Mouse (Mus musculus) CH12.LX (cell line): ENCODE measurements around the gene Becn1. TPM values are rescaled to one million over a fixed set of nuclear protein-coding genes. Genes with fewer than 3 reads are reported as not detected.

Experiments used
- DNase-seq: peaks from one replicate; pipeline ENCODE4 v3.0.0-alpha.2; 2013; ENCODE audit errors: extremely low read depth
- H3K27ac ChIP-seq: 2 replicates; pipeline ENCODE4 v1.5.1; 2012; ENCODE audit warnings: low read depth, mild to moderate bottlenecking, control low read depth, moderate library complexity; ENCODE audit not compliant: insufficient read depth
- H3K27me3 ChIP-seq: replicated peaks from 2 replicates; pipeline ENCODE3; 2012; ENCODE audit warnings: inconsistent platforms
- H3K36me3 ChIP-seq, 2 experiments: replicated peaks in 1 of 2; 2 replicates each; pipeline versions ENCODE3 to v1.6.1; 2012; ENCODE audit warnings: inconsistent platforms in 1 of 2, low read length in 1 of 2, mild to moderate bottlenecking in 1 of 2, mixed read lengths in 1 of 2, moderate library complexity in 1 of 2; ENCODE audit not compliant: control insufficient read depth in 1 of 2, insufficient read depth in 1 of 2
- H3K4me1 ChIP-seq, 2 experiments: 2 replicates each; pipeline ENCODE4 v1.6.1; 2012; ENCODE audit warnings: inconsistent platforms in 1 of 2, moderate library complexity in 1 of 2; ENCODE audit not compliant: insufficient read depth in 2 of 2, control insufficient read depth in 1 of 2
- H3K4me2 ChIP-seq: 2 replicates; pipeline ENCODE4 v1.6.1; 2012; ENCODE audit warnings: low read depth, mild to moderate bottlenecking, control low read depth; ENCODE audit not compliant: poor library complexity, insufficient read depth, severe bottlenecking
- H3K4me3 ChIP-seq, 3 experiments: fragments of 150-350 bp in 1 of 3; sonication (generic) in 1 of 3; replicated peaks in 1 of 3; 2 replicates each; pipeline versions ENCODE3 to v1.5.1; 2011 to 2012; ENCODE audit warnings: low read depth in 2 of 3, low read length in 2 of 3, mild to moderate bottlenecking in 2 of 3, moderate library complexity in 2 of 3, control low read depth in 1 of 3, improper control_type of control experiment in 1 of 3, inconsistent platforms in 1 of 3, mixed read lengths in 1 of 3; ENCODE audit not compliant: poor library complexity in 1 of 3
- H3K79me2 ChIP-seq: replicated peaks from 2 replicates; pipeline ENCODE4 v1.6.1; 2012; ENCODE audit warnings: mild to moderate bottlenecking, moderate library complexity; ENCODE audit not compliant: control insufficient read depth, poor library complexity, insufficient read depth, severe bottlenecking; ENCODE audit errors: extremely low read depth
- H3K9ac ChIP-seq: 2 replicates; pipeline ENCODE4 v1.6.1; 2012; ENCODE audit warnings: low read depth, mild to moderate bottlenecking, control low read depth, moderate library complexity; ENCODE audit not compliant: insufficient read depth
- H3K9me3 ChIP-seq: replicated peaks from 2 replicates; pipeline ENCODE3; 2012; ENCODE audit warnings: low read length, inconsistent platforms, mixed read lengths
- BHLHE40 ChIP-seq: IDR thresholded peaks from 2 replicates; pipeline ENCODE4 v1.6.1; 2011; ENCODE audit warnings: mild to moderate bottlenecking, low read depth, low read length, improper control_type of control experiment
- CHD1 ChIP-seq: IDR thresholded peaks from 2 replicates; pipeline ENCODE4 v1.6.1; 2012; ENCODE audit warnings: low read depth, low read length, improper control_type of control experiment, inconsistent platforms
- CHD2 ChIP-seq: IDR thresholded peaks from 2 replicates; pipeline ENCODE4 v1.6.1; 2011; ENCODE audit warnings: low read length, improper control_type of control experiment
- CTCF ChIP-seq, 2 experiments: IDR thresholded peaks in 1 of 2; conservative IDR thresholded peaks in 1 of 2; 2 replicates each; pipeline ENCODE4 v1.5.1; 2011 to 2012; ENCODE audit warnings: low read depth in 2 of 2, low read length in 2 of 2, improper control_type of control experiment in 1 of 2, inconsistent platforms in 1 of 2, mild to moderate bottlenecking in 1 of 2, moderate library complexity in 1 of 2
- E2F4 ChIP-seq: IDR thresholded peaks from 2 replicates; pipeline ENCODE4 v1.6.1; 2011; ENCODE audit warnings: low read depth, low read length, improper control_type of control experiment; ENCODE audit not compliant: insufficient replicate concordance
- ELF1 ChIP-seq: IDR thresholded peaks from 2 replicates; pipeline ENCODE4 v1.6.1; 2014; ENCODE audit warnings: low read depth, mild to moderate bottlenecking, inconsistent platforms, low read length, improper control_type of control experiment
- EP300 ChIP-seq: IDR thresholded peaks from 2 replicates; pipeline ENCODE4 v1.6.1; 2011; ENCODE audit warnings: low read length, improper control_type of control experiment
- ETS1 ChIP-seq: conservative IDR thresholded peaks from 2 replicates; pipeline ENCODE4 v1.6.1; 2012; ENCODE audit warnings: low read depth, mild to moderate bottlenecking, inconsistent platforms, low read length, improper control_type of control experiment, moderate library complexity
- GABPA ChIP-seq: IDR thresholded peaks from 2 replicates; pipeline ENCODE4 v1.6.1; 2012; ENCODE audit warnings: low read depth, low read length, improper control_type of control experiment, inconsistent platforms; ENCODE audit not compliant: insufficient replicate concordance
- HCFC1 ChIP-seq: IDR thresholded peaks from 2 replicates; pipeline ENCODE4 v1.6.1; 2012; ENCODE audit warnings: low read depth, mild to moderate bottlenecking, inconsistent platforms, low read length, improper control_type of control experiment
- IRF4 ChIP-seq: IDR thresholded peaks from 2 replicates; pipeline ENCODE4 v1.6.1; 2014; ENCODE audit warnings: low read depth, mild to moderate bottlenecking, inconsistent platforms, low read length, improper control_type of control experiment
- JUN ChIP-seq: IDR thresholded peaks from 2 replicates; pipeline ENCODE4 v1.6.1; 2011; ENCODE audit warnings: low read depth, mild to moderate bottlenecking, low read length, improper control_type of control experiment, moderate library complexity; ENCODE audit not compliant: insufficient read depth
- JUND ChIP-seq: conservative IDR thresholded peaks from 2 replicates; pipeline ENCODE4 v1.6.1; 2011; ENCODE audit warnings: low read depth, low read length, improper control_type of control experiment
- KAT2A ChIP-seq: IDR thresholded peaks from 2 replicates; pipeline ENCODE4 v1.6.1; 2012; ENCODE audit warnings: low read length, improper control_type of control experiment, inconsistent platforms; ENCODE audit not compliant: insufficient replicate concordance
- MAX ChIP-seq: IDR thresholded peaks from 2 replicates; pipeline ENCODE4 v1.6.1; 2011; ENCODE audit warnings: low read length, improper control_type of control experiment
- MAZ ChIP-seq: IDR thresholded peaks from 2 replicates; pipeline ENCODE4 v1.6.1; 2012; ENCODE audit warnings: low read depth, mild to moderate bottlenecking, inconsistent platforms, low read length, improper control_type of control experiment, moderate library complexity
- MXI1 ChIP-seq: IDR thresholded peaks from 2 replicates; pipeline ENCODE4 v1.6.1; 2011; ENCODE audit warnings: mild to moderate bottlenecking, low read depth, low read length, improper control_type of control experiment
- MYC ChIP-seq: IDR thresholded peaks from 2 replicates; pipeline ENCODE4 v1.6.1; 2011; ENCODE audit warnings: low read depth, mild to moderate bottlenecking, improper control_type of control experiment, low read length
- NRF1 ChIP-seq: IDR thresholded peaks from 2 replicates; pipeline ENCODE4 v1.6.1; 2014; ENCODE audit warnings: low read depth, mild to moderate bottlenecking, inconsistent platforms, low read length, improper control_type of control experiment, moderate library complexity
- PAX5 ChIP-seq: IDR thresholded peaks from 2 replicates; pipeline ENCODE4 v1.6.1; 2012; ENCODE audit warnings: low read length, inconsistent platforms, mixed read lengths
- RCOR1 ChIP-seq: conservative IDR thresholded peaks from 2 replicates; pipeline ENCODE4 v1.6.1; 2012; ENCODE audit warnings: low read depth, mild to moderate bottlenecking, inconsistent platforms, low read length, improper control_type of control experiment
- SIN3A ChIP-seq: IDR thresholded peaks from 2 replicates; pipeline ENCODE4 v1.6.1; 2012; ENCODE audit warnings: low read length, improper control_type of control experiment, inconsistent platforms
- TBP ChIP-seq: conservative IDR thresholded peaks from 2 replicates; pipeline ENCODE4 v1.6.1; 2011; ENCODE audit warnings: low read depth, low read length, improper control_type of control experiment
- UBTF ChIP-seq: IDR thresholded peaks from 2 replicates; pipeline ENCODE4 v1.6.1; 2012; ENCODE audit warnings: low read depth, mild to moderate bottlenecking, inconsistent platforms, low read length, improper control_type of control experiment, moderate library complexity
- USF1 ChIP-seq: IDR thresholded peaks from 2 replicates; pipeline ENCODE4 v1.6.1; 2014; ENCODE audit warnings: low read depth, mild to moderate bottlenecking, inconsistent platforms, low read length, improper control_type of control experiment
- USF2 ChIP-seq: conservative IDR thresholded peaks from 2 replicates; pipeline ENCODE4 v1.6.1; 2011; ENCODE audit warnings: low read depth, low read length, improper control_type of control experiment
- ZC3H11A ChIP-seq: IDR thresholded peaks from 2 replicates; pipeline ENCODE4 v1.6.1; 2012; ENCODE audit warnings: low read depth, mild to moderate bottlenecking, inconsistent platforms, low read length, improper control_type of control experiment
- ZMIZ1 ChIP-seq: IDR thresholded peaks from 2 replicates; pipeline ENCODE4 v1.6.1; 2012; ENCODE audit warnings: low read depth, mild to moderate bottlenecking, inconsistent platforms, low read length, improper control_type of control experiment
- ZNF384 ChIP-seq: IDR thresholded peaks from 2 replicates; pipeline ENCODE4 v1.6.1; 2012; ENCODE audit warnings: low read depth, low read length, improper control_type of control experiment, inconsistent platforms
- dilution Hi-C: fragments of 300-500 bp; cut with MboI; formaldehyde crosslinking; loops from 2 replicates; pipeline ENCODE4 v1.14.3; 2020; ENCODE audit warnings: low sequenced_read_pairs; ENCODE audit not compliant: extremely low pct_unique_long_range_greater_than_20kb, extremely low pct_ligation_motif_present
- in situ Hi-C: fragments of 300-500 bp; cut with MboI; formaldehyde crosslinking; loops from 3 replicates; pipeline ENCODE4 v1.14.3; 2019; ENCODE audit warnings: low sequenced_read_pairs, low pct_ligation_motif_present, low pct_unique_long_range_greater_than_20kb, mixed read lengths
- polyA plus RNA-seq: library from polyadenylated mRNA; unstranded; fragments of >175 nt; gene quantifications from 2 replicates; pipeline ENCODE4 v1.2.1, GENCODE M21; 2012; ENCODE audit warnings: low read depth; ENCODE audit not compliant: insufficient read length
- total RNA-seq, 2 experiments: library from RNA; depleted of rRNA; stranded (reverse); fragments of 300-350 nt in 1 of 2; fragments of >200 nt in 1 of 2; gene quantifications; 2 replicates each; pipeline ENCODE4 v1.2.3; 2012 to 2014

Gene Becn1
- total and polyA plus RNA-seq, 3 experiments = 177 to 280 (median 224) TPM

DNA sequence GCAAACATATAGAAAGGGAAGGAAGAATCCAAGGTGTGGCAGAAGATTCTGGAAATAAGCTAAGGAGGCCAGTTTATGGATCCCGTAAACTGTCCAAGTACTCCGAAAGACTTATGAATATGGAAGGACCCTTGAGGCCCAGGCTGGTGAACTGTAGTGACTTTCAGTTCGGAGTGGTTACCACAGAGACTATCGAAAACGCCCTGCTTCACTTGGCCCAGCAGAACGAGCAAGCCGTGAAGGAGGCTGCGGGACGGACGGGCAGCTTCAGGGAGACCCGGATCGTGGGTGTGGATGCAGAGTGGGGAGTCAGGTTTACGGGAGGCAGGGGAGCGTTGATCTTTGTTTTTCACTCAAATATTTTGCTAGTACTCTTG is 22.9 kb downstream of the Becn1 start:
- no peaks in the 10 kb centered on the region for H3K9me3 ChIP-seq
- H3K4me2 ChIP-seq = peak overlapping the region; percentile 9; the same call in 1 of the 2 replicates
- H3K27me3 ChIP-seq = no peaks in the 10 kb centered on the region
- peaks cover 14 to 43% of the 10 kb centered on the region in 2 experiments for H3K36me3 ChIP-seq
- H3K4me1 ChIP-seq = peaks cover 16 to 42% of the 10 kb centered on the region in 2 experiments
- H3K79me2 ChIP-seq = no peaks in the 10 kb centered on the region; the same call in 1 of the 2 replicates
- H3K9ac ChIP-seq = no peak overlapping the region
- H3K4me3 ChIP-seq = peak overlapping the region in 1 of 3 experiments; percentile 77
- H3K27ac ChIP-seq = no peak overlapping the region
- dilution Hi-C loops (no loop called here), in situ Hi-C loops (no loop called here)
- DNase-seq = no peak
- TF ChIP-seq BHLHE40 (no peak), USF1 (no peak), SIN3A (no peak), UBTF (no peak), JUN (no peak), CHD1 (no peak), USF2 (no peak), MYC (no peak), TBP (no peak), ELF1 (no peak), ZMIZ1 (no peak), RCOR1 (no peak), MXI1 (no peak), CTCF (conservative IDR thresholded peaks at IDR 0.05 in 1 of 2, IDR thresholded peaks at IDR 0.05 in 1 of 2; ENCODE audit: low read depth in 2 of 2, low read length in 2 of 2) (no peak)
- TF ChIP-seq, all 38 proteins: peak for 0

- H3K36me3 ChIP-seq = peaks cover 14 to 43% of the 10 kb centered on the region in 2 experiments
- peak within 1 kb of the TSS; percentile 77 to 91 (median 82) for H3K4me3 ChIP-seq
- peak; percentile 96 for DNase-seq
- in situ Hi-C loops = no loop called here
- dilution Hi-C loops = no loop called here
- H3K79me2 ChIP-seq = no peaks in the 10 kb centered on the region; the same call in 1 of the 2 replicates
- H3K9ac ChIP-seq = peak within 1 kb of the TSS; percentile 66
- no peaks in the 10 kb centered on the region for H3K27me3 ChIP-seq
- H3K4me1 ChIP-seq = peaks cover 13 to 42% of the 10 kb centered on the region in 2 experiments
- peak within 1 kb of the TSS; percentile 37; the same call in 1 of the 2 replicates for H3K27ac ChIP-seq
- H3K9me3 ChIP-seq = no peaks in the 10 kb centered on the region
- H3K4me2 ChIP-seq = peak within 1 kb of the TSS; percentile 60
- TF ChIP-seq EP300 (no peak), PAX5 (no peak), ELF1 (peak; percentile 98), HCFC1 (peak; percentile 99), ETS1 (peak; percentile 33; the same call in 1 of the 2 replicates), KAT2A (peak; percentile 98), ZMIZ1 (peak; percentile 85), MAX (peak; percentile 99), MAZ (peak; percentile 62; the same call in 1 of the 2 replicates), CTCF (conservative IDR thresholded peaks at IDR 0.05 in 1 of 2, IDR thresholded peaks at IDR 0.05 in 1 of 2; ENCODE audit: low read depth in 2 of 2, low read length in 2 of 2) (no peak), ZC3H11A (no peak), JUND (peak; percentile 37; the same call in 1 of the 2 replicates), IRF4 (0 out of 2 replicates have a peak, but pooled peaks have one; percentile 59), CHD2 (peak; percentile 81), GABPA (peak; percentile 74; the same call in 1 of the 2 replicates), E2F4 (peak; percentile 92; the same call in 1 of the 2 replicates), USF1 (peak; percentile 22; the same call in 1 of the 2 replicates), USF2 (peak; percentile 60; the same call in 1 of the 2 replicates), NRF1 (peak; percentile 59), ZNF384 (no peak)
Observed at GRCm38 (mm10) chr11:101278223-101279192, 23.6 kb downstream of the Becn1 start, which contains the start of the genes Cntd1 and Coa3. Cntd1 (plus strand) TSS chr11:101279012. Coa3 (minus strand) TSS chr11:101279114.
